Mouse (Mus musculus) forebrain, embryonic 16.5 days (tissue): ENCODE results near the gene Armc2. TPM values are rescaled to one million over a fixed set of nuclear protein-coding genes. Genes with fewer than 3 reads are reported as not detected.
A peak's percentile ranks its signal among the peaks of the same experiment; 100 is the strongest.

Experiments used
- ATAC-seq: fragments of 200-750 bp; cut with Nextera tagmentation; 2 replicates; pipeline ENCODE4 v1.8.0; 2017; ENCODE audit warnings: mild to moderate bottlenecking, moderate library complexity
- H3K27ac ChIP-seq: fragments of 300-500 bp; sonication (generic); 2 replicates; pipeline ENCODE4 v1.5.1; 2014; ENCODE audit warnings: low read length, control low read depth
- H3K27me3 ChIP-seq: fragments of 300-500 bp; sonication (generic); replicated peaks from 2 replicates; pipeline ENCODE4 v1.6.1; 2014; ENCODE audit warnings: low read length; ENCODE audit not compliant: control insufficient read depth, insufficient read depth
- H3K36me3 ChIP-seq: fragments of 300-500 bp; sonication (generic); 2 replicates; pipeline ENCODE4 v1.6.1; 2014; ENCODE audit not compliant: control insufficient read depth, insufficient read depth
- H3K4me1 ChIP-seq: fragments of 300-500 bp; sonication (generic); replicated peaks from 2 replicates; pipeline ENCODE4 v1.6.1; 2014; ENCODE audit warnings: low read length; ENCODE audit not compliant: control insufficient read depth, insufficient read depth
- H3K4me2 ChIP-seq: fragments of 300-500 bp; sonication (generic); 2 replicates; pipeline ENCODE4 v1.6.1; 2014; ENCODE audit warnings: mild to moderate bottlenecking, low read length, control low read depth
- H3K4me3 ChIP-seq: fragments of 300-500 bp; sonication (generic); replicated peaks from 2 replicates; pipeline ENCODE4 v1.5.1; 2014; ENCODE audit warnings: mild to moderate bottlenecking, low read length, control low read depth
- H3K9ac ChIP-seq: fragments of 300-500 bp; sonication (generic); replicated peaks from 2 replicates; pipeline ENCODE4 v1.6.1; 2014; ENCODE audit warnings: low read depth, low read length, control low read depth
- H3K9me3 ChIP-seq: fragments of 300-500 bp; sonication (generic); 2 replicates; pipeline ENCODE4 v1.6.1; 2016; ENCODE audit warnings: low read length; ENCODE audit not compliant: control insufficient read depth
- WGBS: fragments of 180-500 bp; shearing (Covaris S2); extraction: QIAGEN DNeasy Blood & Tissue Kit; methylation state at CpG from one replicate; pipeline ENCODE4 v1.1.7; 2014; 5-methylcytosine and 5-hydroxymethylcytosine counted together
- polyA plus RNA-seq: library from polyadenylated mRNA; unstranded; fragments of >200 nt; fragmentation: Nextera tagmentation; extraction: Ambion mirVana; gene quantifications from 2 replicates; pipeline ENCODE4 v1.2.1, GENCODE M21; 2015

The Armc2 gene
- polyA plus RNA-seq, 1 experiment from 2014 or later: 8.2 TPM

DNA sequence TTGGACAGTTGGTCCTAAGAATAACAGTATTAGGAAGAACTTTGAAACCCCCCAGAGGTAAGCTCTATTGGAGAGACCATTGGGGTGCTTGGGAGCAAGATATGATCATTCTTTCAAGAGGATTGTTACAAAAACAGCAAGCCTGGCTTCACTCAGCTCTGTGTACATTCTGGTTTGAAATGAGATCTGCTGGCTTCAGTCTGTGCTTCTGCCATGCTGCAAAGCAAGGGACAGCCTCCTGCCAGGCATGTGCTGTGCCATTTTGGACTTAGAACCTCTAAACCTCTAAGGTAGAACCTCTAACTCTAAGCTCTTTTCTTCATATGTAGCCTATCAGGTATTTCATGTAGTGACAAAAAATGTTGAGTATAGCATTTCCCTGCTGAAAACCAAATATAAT is 142.6 kb downstream of the Armc2 start:
- no peak for ATAC-seq

DNA sequence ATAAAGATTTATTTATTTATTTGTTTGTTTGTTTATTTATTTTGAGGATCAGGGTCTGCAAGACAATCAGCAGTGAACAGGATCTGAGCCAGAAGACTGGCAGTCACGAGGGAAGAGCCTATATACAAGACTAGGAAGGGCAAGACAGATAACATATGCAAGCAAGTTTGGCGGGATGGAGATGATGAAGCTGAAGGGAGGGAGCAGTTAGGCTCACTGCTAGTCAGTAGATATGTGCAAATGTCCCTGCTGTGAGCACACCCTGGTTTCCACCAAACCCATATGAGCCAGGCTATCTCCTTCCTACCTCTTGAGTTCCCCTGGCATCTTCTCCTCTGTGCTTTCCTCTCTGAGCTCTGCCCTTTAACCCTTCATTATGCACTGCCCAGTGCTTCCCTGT is 146.7 kb downstream of the Armc2 start:
- 67% methylated on average over 2 of the region's 2 CpGs for WGBS
- Histone ChIP-seq H3K4me3 (no peak overlapping the region), H3K36me3 (no peaks in the 10 kb centered on the region), H3K9ac (no peak overlapping the region), H3K27me3 (no peaks in the 10 kb centered on the region), H3K4me1 (peaks cover 3% of the 10 kb centered on the region; the same call in 1 of the 2 replicates), H3K9me3 (no peaks in the 10 kb centered on the region), H3K27ac (no peak overlapping the region), H3K4me2 (no peak overlapping the region)
- no peak for ATAC-seq

More for the DNA sequence above, 142.6 kb downstream of the Armc2 start:
- H3K27ac ChIP-seq: no peak overlapping the region
- no peaks in the 10 kb centered on the region for H3K36me3 ChIP-seq
- no peak overlapping the region for H3K4me2 ChIP-seq
- no peak overlapping the region for H3K4me3 ChIP-seq
- H3K27me3 ChIP-seq: no peaks in the 10 kb centered on the region
- peaks cover 5% of the 10 kb centered on the region for H3K4me1 ChIP-seq
- H3K9me3 ChIP-seq: no peaks in the 10 kb centered on the region
- H3K9ac ChIP-seq: no peak overlapping the region

DNA sequence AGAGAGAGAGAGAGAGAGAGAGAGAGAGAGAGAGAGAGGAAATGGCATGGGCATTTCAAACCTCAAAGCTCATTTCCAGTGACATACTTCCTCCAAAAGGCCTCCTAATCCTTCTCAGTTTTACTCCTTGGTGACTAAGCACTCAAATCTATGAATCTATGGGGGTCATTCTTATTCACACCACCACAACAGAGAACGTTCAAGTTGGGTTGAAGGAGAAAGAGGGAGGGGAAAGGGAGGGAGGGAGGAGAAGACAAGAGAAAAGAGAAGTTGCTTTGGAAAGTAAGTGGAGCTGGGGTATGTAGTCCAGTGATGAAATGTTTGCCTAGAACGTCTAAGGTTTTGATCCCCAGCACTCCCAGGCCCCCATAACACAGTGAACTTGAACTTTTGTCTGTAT is 148.1 kb downstream of the Armc2 start:
- Histone ChIP-seq H3K27ac (no peak overlapping the region), H3K36me3 (no peaks in the 10 kb centered on the region), H3K27me3 (no peaks in the 10 kb centered on the region), H3K9me3 (no peaks in the 10 kb centered on the region), H3K4me1 (peaks cover 6% of the 10 kb centered on the region; the same call in 1 of the 2 replicates), H3K9ac (no peak overlapping the region), H3K4me3 (no peak overlapping the region), H3K4me2 (no peak overlapping the region)
- no peak for ATAC-seq
- WGBS: 51% methylated on average over 2 of the region's 2 CpGs

DNA sequence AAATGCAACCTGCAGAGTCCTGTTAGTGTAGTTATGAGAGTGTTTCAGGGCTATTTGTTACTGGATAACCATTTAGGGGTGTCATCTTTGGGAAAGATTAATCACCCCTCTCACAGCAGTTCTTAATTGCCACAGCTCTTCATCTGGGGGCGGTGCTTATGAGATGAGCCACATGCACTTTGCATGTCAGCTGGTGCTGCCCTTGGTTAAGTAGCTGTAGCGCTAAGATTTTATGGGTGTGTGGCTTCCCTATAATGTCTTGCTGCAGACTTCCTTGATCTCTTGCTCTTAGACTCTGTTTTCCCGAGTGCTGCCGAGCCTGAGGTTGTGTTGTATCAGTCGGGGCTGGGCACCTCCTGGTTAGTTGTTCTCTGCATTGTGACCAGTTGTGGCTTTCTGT is 150.3 kb downstream of the Armc2 start:
- no peaks in the 10 kb centered on the region for H3K9me3 ChIP-seq
- 70% methylated on average over 5 of the region's 5 CpGs for WGBS
- H3K9ac ChIP-seq: no peak overlapping the region
- no peak overlapping the region for H3K27ac ChIP-seq
- no peaks in the 10 kb centered on the region for H3K36me3 ChIP-seq
- no peak for ATAC-seq
- H3K4me1 ChIP-seq: peaks cover 6% of the 10 kb centered on the region; the same call in 1 of the 2 replicates
- H3K27me3 ChIP-seq: no peaks in the 10 kb centered on the region
- no peak overlapping the region for H3K4me3 ChIP-seq
- H3K4me2 ChIP-seq: no peak overlapping the region

GRCm38 (mm10) chr10:41866838-41867154 is 151.4 kb downstream of the Armc2 start:
- Histone ChIP-seq H3K4me2 (no peak overlapping the region), H3K4me3 (no peak overlapping the region), H3K27me3 (no peaks in the 10 kb centered on the region), H3K9ac (no peak overlapping the region), H3K27ac (no peak overlapping the region), H3K4me1 (peaks cover 6% of the 10 kb centered on the region; the same call in 1 of the 2 replicates), H3K9me3 (no peaks in the 10 kb centered on the region), H3K36me3 (no peaks in the 10 kb centered on the region)
- ATAC-seq: 0 out of 2 replicates have a peak, but pooled peaks have one; percentile 6

DNA sequence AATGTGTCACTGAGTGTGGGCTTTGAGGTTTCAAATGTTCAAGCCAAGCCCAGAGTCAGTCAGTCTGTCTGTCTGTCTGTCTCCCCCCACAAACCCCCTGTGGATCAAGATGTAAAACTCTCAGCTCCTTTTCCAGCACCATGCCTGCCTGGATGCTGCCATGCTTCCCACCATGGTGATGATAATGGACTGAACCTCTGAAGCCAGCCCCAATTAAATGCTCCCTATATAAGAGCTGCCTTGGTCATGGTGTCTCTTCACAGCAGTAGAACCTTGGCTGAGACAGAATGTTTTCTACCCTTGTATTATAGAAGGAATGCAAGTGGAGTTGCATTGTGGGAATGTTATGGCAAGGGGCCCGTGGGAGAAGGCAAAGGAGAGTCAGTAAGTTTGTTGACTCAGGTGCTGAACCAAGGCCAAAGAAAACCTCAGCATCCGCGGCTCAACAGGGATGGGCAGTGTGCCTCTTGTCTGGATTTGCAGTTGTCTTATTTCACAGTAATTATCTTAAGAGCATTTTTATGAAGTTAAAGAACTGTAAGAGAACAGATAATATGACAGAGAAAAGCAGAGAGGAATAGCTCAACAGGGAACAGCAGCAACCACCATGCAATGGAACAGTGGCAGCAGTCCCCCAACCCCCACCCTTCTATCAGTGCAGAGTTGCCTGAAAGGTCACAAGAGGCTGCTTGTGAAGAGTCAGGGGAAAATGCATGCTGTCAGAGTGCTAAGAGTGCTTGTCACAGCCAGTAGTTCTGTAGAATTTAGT is 152.0 kb downstream of the Armc2 start:
- WGBS: 75% methylated on average over 3 of the region's 3 CpGs
- no peak overlapping the region for H3K9ac ChIP-seq
- no peak overlapping the region for H3K4me3 ChIP-seq
- no peak overlapping the region for H3K4me2 ChIP-seq
- H3K9me3 ChIP-seq: no peaks in the 10 kb centered on the region
- H3K27ac ChIP-seq: no peak overlapping the region
- 0 out of 2 replicates have a peak, but pooled peaks have one; percentile 45 for ATAC-seq
- H3K27me3 ChIP-seq: no peaks in the 10 kb centered on the region
- H3K4me1 ChIP-seq: peaks cover 6% of the 10 kb centered on the region; the same call in 1 of the 2 replicates
- no peaks in the 10 kb centered on the region for H3K36me3 ChIP-seq

Other genes starting within 250 kb of the Armc2 start
- gene Cep57l1, start 208.6 kb downstream of the Armc2 start, polyA plus RNA-seq: 19.5 and 21.3 TPM in 2 replicates
- 49.6 and 61.2 TPM in 2 replicates for gene Sesn1, start 208.5 kb downstream of the Armc2 start, polyA plus RNA-seq